Mouse (Mus musculus) heart, postnatal 14 days (tissue): ENCODE data around the gene Dmrtc2. TPM values are rescaled to one million over a fixed set of nuclear protein-coding genes. Genes with fewer than 3 reads are reported as not detected.
"Not testable (repeated sequence)": the region's sequence is repeated elsewhere in the genome, so short reads cannot be mapped to it uniquely, and the experiment has no call there.

ENCODE experiments used
- DNase-seq, 2 experiments: peaks; one replicate each; pipeline ENCODE4 v3.0.0; 2021 to 2022
- intact Hi-C: fragments of 180-260 bp; cut with DNase I; formaldehyde crosslinking; loops from one replicate; pipeline ENCODE4 v1.15.1; 2025
- long read RNA-seq, 2 experiments: library from polyadenylated mRNA; stranded (forward); transcript quantifications; one replicate each; pipeline ENCODE4 v2.0.0; 2021
- total RNA-seq, 2 experiments: library from RNA; stranded (reverse); gene quantifications; 2 replicates each; pipeline ENCODE4 v1.2.3; 2021

Dmrtc2 gene
- not detected for total RNA-seq
- long read RNA-seq, experiment 1: 0 reads
- long read RNA-seq, experiment 2: 0 reads

GRCm38 (mm10) chr7:24869532-24870165 is at the start of gene Dmrtc2, which contains the start of gene Lypd4:
Gene Dmrtc2 (plus strand): TSS chr7:24870057.
Gene Lypd4 (minus strand): TSS chr7:24869941.
- DNase-seq: no peak
- intact Hi-C loops: no loop called here

GRCm38 (mm10) chr7:24824452-24824851 is 45.4 kb upstream of the Dmrtc2 start:
- intact Hi-C loops: loop anchor here (10.0 kb wide), 1 partner anchor 60 kb away; the partner anchor contains the start of gene Cd177
- DNase-seq: no peak

- DNase-seq: no peak
- intact Hi-C loops: loop anchor here (10.0 kb wide), 1 partner anchor 62 kb away; the partner anchor contains the start of gene Cd177
Measured at GRCm38 (mm10) chr7:24827181-24827580, 42.7 kb upstream of the Dmrtc2 start.

GRCm38 (mm10) chr7:24838732-24839409 is 31.0 kb upstream of the Dmrtc2 start:
- not testable (repeated sequence) for DNase-seq
- intact Hi-C loops: loop anchor here (5.0 kb wide), 1 partner anchor 738 kb away; no protein-coding TSS in a partner anchor

- intact Hi-C loops: loop anchor here (5.0 kb wide), 1 partner anchor 738 kb away; no protein-coding TSS in a partner anchor
- DNase-seq: no peak
Measured at GRCm38 (mm10) chr7:24839410-24839808, 30.4 kb upstream of the Dmrtc2 start.

GRCm38 (mm10) chr7:24840331-24840730 is 29.5 kb upstream of the Dmrtc2 start:
- no peak for DNase-seq
- intact Hi-C loops: no loop called here

- DNase-seq: no peak
- intact Hi-C loops: no loop called here
Measured at GRCm38 (mm10) chr7:24841009-24841408, 28.8 kb upstream of the Dmrtc2 start.

- intact Hi-C loops: no loop called here
- no peak for DNase-seq
Measured at GRCm38 (mm10) chr7:24844144-24844543, 25.7 kb upstream of the Dmrtc2 start.

- no peak for DNase-seq
- intact Hi-C loops: no loop called here
Measured at GRCm38 (mm10) chr7:24845181-24845580, 24.7 kb upstream of the Dmrtc2 start.

GRCm38 (mm10) chr7:24845713-24846112 is 24.1 kb upstream of the Dmrtc2 start:
- DNase-seq: no peak
- intact Hi-C loops: no loop called here

- DNase-seq, intact Hi-C loops: not testable (repeated sequence)
Measured at GRCm38 (mm10) chr7:24846576-24846975, 23.3 kb upstream of the Dmrtc2 start.

GRCm38 (mm10) chr7:24850162-24850561 is 19.7 kb upstream of the Dmrtc2 start:
- no peak for DNase-seq
- intact Hi-C loops: no loop called here

- no peak for DNase-seq
Measured at GRCm38 (mm10) chr7:24850899-24851303, 19.0 kb upstream of the Dmrtc2 start.

GRCm38 (mm10) chr7:24851596-24852325 is 18.1 kb upstream of the Dmrtc2 start:
- DNase-seq: no peak
- intact Hi-C loops: no loop called here

More at GRCm38 (mm10) chr7:24850899-24851303, 19.0 kb upstream of the Dmrtc2 start:
- intact Hi-C loops: no loop called here

- intact Hi-C loops: no loop called here
Measured at GRCm38 (mm10) chr7:24852557-24853232, 17.2 kb upstream of the Dmrtc2 start.

GRCm38 (mm10) chr7:24853233-24853563 is 16.7 kb upstream of the Dmrtc2 start:
- intact Hi-C loops: no loop called here
- DNase-seq: no peak

More at GRCm38 (mm10) chr7:24852557-24853232, 17.2 kb upstream of the Dmrtc2 start:
- no peak for DNase-seq

- intact Hi-C loops: no loop called here
- DNase-seq: no peak
Measured at GRCm38 (mm10) chr7:24853695-24854094, 16.2 kb upstream of the Dmrtc2 start.

GRCm38 (mm10) chr7:24856460-24857120 is 13.3 kb upstream of the Dmrtc2 start:
- intact Hi-C loops: no loop called here
- DNase-seq: no peak

GRCm38 (mm10) chr7:24859234-24859633 is 10.6 kb upstream of the Dmrtc2 start:
- intact Hi-C loops: no loop called here

GRCm38 (mm10) chr7:24861913-24862312 is 7.9 kb upstream of the Dmrtc2 start, which contains the start of gene Gm9844:
Gene Gm9844 (plus strand): TSS chr7:24862213.
- intact Hi-C loops: no loop called here
- DNase-seq: no peak

More at GRCm38 (mm10) chr7:24859234-24859633, 10.6 kb upstream of the Dmrtc2 start:
- no peak for DNase-seq
